Mouse (Mus musculus): Measurements from ENCODE around the gene Col6a1.

Col6a1 gene

DNA sequence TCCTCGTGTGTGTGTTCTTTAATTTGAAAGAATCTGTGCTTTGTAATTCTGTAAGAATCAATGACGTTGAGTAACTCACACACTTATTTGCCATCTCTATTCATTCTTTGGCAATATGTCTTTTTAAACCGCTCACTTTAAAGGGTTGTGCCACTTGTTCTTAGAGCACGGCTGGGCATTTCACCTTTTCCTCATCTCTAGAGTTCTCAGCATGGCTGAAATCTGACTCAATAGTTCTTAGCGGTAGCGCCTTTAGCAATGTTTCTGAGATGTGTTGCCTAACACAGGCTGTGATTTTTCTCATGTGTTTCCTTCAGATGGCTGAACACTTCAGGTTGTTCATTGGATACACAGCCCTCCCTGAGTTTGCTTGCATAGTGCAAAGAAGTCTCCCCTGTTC, 51.4 kb downstream of the Col6a1 start:
- no peak for DNase-seq

DNA sequence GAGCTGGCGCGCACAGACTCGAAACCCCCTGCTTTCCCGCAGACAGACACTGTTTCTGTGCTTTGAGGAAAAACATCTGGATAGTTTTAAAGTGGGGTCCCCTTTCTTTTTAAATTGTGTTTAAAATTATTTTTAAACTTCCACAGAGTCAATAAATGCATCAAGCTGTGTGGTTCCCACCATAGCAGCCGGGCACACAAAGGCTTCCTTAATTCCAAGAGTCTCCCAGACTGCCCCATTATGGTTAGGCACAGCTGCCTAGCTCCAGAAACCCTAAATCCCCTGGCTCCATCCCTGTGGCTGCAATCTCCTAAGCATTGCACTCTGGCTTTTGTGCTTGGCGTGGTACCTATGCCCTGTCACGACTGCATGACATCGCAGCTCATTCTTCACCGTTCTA, 54.0 kb downstream of the Col6a1 start:
- DNase-seq = no peak

DNA sequence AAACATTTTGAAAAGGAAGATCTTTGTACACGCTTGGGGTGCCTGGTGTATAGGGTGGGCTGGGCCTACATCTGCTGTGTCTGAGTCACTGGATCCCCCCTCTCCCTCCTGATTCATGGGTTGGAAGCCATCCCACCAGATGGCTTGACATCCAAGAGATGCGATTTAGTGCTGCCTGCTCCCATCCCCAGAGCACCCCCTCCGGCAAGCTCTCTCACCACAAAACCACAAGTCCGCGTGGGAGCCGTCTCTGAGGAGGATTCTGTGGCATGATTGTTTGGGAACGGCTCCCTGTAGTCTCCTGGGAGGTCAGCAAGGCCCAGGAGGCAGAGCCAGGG, 57.1 kb downstream of the Col6a1 start:
- DNase-seq = no peak

DNA sequence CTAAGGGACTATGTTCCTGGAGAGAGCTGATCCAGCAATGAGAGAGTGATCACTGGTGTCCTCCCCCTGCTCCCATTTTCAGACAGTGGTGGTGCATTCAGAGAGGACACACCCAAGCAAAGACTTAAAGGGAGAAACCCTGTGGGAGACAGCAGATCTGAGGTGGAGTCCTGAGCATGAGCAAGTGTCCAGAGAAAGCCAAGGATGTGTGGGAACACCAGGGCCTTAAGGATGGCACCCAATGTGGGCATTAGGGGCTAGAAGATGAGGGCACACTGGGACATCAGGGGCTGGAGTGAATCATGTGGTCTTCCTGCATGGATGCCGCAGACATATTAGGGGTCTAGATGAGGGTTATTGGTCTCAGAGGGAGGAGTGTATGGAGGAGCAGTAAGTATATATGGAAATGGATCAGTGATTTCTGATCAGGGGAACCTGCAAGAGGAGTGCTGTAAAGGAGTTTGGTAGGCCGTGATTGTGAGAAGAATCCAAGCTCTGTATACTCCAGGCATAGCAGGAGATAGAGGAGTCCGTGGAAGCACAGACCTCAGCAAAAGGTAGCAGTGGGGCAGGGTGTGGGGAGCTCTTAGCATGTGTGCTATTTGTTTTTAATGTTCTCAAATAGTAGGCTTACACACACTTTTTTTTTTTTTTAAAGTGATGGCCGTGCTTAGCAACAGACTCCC, 57.6 kb downstream of the Col6a1 start:
- DNase-seq = no peak

DNA sequence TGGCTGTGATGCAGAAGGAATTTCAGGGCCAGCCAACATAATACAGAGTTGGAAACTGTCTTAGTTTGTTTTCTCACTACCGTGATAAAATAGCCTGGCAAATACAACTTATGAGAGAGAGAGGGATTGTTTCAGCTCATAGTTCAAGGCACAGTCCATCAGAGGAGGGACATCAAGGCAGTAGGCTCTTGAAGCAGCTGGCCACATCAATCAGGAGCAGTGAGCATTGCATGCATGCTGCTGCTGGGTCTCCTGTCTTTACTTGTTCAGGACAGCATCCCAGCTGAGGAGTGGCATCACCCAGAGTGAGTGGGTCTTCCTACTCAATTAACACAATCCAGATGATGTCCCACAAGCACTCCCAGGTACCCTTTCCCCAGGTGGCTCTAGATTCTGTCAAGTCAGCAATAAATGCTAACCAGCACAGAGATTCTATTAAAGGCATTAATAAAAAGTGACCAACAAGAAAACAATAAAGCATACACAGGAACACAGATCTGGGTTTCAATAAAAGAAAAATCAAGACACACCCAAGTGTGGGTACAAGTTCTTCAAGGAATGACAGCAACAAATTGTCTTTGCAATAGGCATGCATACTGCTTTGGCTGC, 58.7 kb downstream of the Col6a1 start:
- DNase-seq = no peak

DNA sequence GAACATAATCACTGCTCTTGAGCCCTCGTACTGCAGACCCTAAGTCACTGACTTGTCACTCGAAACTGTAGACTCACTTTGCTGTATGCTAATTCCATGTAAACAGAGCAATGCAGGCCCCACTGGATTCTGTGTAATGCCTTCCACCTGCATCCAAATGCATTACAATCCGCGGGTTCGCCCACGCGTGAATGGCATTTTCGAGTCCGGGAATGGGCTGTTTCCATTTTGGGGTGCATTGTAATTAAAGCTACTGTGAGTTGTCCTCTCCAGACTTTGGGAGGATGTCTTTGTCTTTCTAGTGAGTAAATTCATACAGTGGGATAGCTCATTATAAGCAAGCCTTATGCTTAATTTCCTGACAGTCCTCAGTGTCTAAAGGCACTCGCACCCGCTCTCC, 60.4 kb downstream of the Col6a1 start:
- DNase-seq = no peak

DNA sequence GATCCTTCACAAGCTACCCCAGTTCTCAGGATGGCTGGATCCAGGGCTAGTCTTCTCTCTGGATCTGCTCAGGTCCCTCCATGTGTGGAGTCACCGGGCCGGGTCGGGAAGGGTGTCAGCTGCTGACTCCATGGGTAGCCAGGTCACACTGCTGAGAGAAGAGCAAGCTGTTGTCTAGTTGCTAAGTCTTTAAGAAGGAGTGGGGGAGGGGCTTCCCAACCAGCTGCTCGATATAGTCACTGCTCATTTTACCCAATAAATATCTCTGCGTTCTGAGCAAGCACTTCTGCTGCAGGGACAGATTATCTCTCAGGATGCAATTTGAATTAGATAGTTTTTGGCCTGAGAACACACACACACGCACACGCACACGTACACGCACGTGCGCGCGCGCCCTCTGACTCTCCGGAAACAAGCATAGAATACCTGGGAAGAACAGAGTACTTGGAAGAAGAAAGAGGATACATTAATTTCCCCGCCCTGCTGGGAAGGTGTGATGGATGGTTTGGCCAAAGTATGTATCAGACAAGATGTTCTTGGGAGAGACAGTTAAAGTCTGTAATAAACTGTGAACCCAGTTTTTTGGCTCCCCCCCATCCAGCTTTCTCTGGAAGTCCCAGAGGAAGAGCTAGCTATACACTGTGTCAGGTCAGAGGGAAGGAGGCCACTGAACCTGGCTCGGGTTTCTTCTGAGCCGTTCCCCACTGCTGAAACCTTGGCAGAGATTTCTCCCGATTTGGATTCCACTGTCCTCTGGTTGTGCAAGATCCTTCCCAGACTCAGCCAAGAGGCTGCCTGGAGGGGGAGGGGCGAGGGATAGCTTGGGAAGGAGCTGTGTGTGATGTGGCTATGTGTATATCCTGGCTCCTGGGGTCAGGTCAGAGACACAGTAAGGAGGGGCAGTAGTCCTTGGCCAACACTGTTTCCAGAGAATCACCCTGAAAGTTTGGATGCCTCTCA, 61.5 kb downstream of the Col6a1 start:
- no peak for DNase-seq
